Mouse (Mus musculus) brain, adult 2 months (tissue): ENCODE results near the gene Gm14226.
"Not testable (repeated sequence)": the region's sequence is repeated elsewhere in the genome, so short reads cannot be mapped to it uniquely, and the experiment has no call there.

Experiments used
- DNase-seq: peaks from one replicate; pipeline ENCODE4 v3.0.0; 2011; ENCODE audit warnings: low read depth, low spot score

The Gm14226 gene

DNA sequence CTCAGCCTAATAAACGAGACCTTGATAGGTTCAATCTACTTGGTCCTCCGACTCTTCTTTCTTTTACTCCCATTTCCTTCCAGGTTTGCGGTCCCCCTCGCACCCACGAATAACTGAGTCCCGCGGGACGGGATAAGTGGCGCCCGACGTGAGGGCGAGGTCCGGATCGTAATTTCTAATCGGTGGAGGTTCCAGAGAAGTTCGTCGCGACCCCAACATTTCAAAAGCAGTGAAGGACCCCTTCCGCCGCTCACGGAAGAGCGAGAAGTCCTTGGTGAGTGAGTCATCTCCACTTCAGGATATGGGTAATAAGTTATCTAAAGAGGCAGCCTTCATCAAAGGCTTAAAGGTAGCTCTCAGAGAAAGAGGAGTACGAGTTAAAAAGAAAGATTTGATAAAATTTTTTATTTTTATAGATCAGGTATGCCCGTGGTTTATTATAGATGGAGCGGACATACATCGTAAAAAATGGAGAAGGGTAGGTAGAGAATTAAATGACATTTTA is at the start of gene Gm14226:
Gene Gm14226, plus strand, starts transcription at position 16 of the 505 bp plus-strand sequence.
- not testable (repeated sequence) for DNase-seq

- DNase-seq, result not testable (repeated sequence)
Observed at GRCm38 (mm10) chr2:154969740-154970397, 48.2 kb upstream of the Gm14226 start.

DNA sequence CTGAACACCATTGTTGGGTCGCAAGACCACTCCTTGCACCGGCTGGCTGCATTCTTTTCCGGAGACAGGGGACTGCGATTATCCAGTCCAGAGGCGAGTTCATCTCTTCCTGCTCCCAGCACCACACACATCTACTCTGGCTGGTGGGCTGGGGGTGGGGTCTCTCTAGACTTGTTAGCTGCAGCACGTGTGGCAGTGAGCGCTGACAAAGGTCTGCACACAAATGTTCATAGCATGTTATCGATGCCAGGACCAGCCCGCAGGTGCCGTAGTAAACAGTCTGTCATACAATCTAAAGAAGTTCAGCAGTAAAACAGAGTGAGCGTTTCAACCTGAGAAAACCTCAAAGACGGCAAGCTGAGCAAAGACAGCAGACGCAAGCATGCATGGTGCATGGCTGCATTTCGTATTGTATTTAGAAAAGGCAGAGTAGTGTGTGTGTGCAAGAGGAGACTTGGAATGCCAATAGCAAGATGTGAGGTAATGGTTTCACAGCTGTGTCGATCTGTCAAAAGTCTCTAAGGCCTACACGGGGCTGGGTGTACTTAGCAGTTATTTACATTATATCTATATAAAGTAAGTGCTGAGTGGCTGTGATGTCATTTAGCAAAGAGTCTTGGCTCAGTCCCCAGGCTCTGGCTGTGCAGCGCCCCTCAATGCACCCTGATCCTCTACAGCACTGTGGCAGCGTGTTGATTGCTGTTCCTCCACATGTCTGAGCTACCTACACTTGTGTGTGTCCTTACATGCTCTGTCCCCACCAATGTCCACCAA is 46.0 kb upstream of the Gm14226 start:
- peak; percentile 20 for DNase-seq

GRCm38 (mm10) chr2:154972981-154973380 is 45.1 kb upstream of the Gm14226 start:
- DNase-seq, result no peak

- no peak for DNase-seq
Observed at GRCm38 (mm10) chr2:154986609-154987008, 31.5 kb upstream of the Gm14226 start.

GRCm38 (mm10) chr2:154991411-154991810 is 26.7 kb upstream of the Gm14226 start:
- DNase-seq, result no peak

- DNase-seq, result no peak
Observed at GRCm38 (mm10) chr2:154992083-154992482, 26.0 kb upstream of the Gm14226 start.

- DNase-seq, result no peak
Observed at GRCm38 (mm10) chr2:155005491-155005890, 12.6 kb upstream of the Gm14226 start.

DNA sequence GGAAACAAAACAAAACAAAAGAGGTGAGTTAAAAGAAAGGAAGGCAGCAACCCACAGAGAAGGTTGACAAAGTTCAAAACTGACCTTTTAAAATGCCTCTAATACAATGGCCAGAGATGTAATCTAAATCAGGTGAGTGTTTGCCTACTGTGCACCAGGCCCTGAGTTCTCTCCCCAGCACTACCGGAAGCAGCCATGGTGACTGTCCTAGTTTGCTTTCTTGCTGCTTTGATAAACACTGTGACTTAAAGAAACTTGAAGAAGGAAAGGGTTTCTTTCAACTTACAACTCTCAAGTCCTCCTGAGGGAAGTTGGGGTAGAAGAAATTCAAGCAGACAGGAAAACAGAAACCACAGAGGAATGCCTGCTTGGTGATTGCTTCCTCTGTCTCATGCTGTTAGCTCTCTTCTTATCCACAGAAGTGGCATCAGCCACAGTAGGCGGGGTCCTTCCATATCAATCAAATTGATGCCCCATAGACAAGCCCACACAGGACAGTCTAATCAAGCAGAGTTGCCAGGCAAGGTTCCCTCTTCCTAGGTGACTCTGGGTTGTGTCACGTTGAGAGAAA is 6.9 kb upstream of the Gm14226 start:
- no peak for DNase-seq

- DNase-seq, result no peak
Observed at GRCm38 (mm10) chr2:155012991-155013390, 5.1 kb upstream of the Gm14226 start.

GRCm38 (mm10) chr2:155016751-155017150 is 1.3 kb upstream of the Gm14226 start:
- DNase-seq, result not testable (repeated sequence)

GRCm38 (mm10) chr2:155018762-155019641 is 936 bp downstream of the Gm14226 start:
- DNase-seq, result peak; percentile 79

DNA sequence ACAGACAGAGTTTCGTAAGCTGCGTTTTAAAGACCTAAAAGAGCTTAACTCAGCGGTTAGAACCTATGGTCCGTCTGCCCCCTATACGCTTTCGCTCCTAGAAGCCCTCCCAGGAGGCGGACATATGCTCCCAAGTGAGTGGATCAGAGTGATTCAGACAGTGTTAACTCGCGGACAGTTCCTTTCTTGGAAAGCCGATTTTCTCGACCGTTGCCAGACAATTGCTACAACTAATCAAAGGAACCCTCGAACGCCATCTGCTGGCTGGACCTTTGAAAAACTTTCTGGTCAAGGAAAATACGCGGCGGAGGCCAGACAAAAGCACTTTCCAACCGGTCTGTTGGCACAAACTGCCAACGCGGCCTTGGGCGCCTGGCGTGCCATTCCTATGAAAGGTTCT is 1.6 kb downstream of the Gm14226 start:
- DNase-seq, result peak; percentile 92

DNA sequence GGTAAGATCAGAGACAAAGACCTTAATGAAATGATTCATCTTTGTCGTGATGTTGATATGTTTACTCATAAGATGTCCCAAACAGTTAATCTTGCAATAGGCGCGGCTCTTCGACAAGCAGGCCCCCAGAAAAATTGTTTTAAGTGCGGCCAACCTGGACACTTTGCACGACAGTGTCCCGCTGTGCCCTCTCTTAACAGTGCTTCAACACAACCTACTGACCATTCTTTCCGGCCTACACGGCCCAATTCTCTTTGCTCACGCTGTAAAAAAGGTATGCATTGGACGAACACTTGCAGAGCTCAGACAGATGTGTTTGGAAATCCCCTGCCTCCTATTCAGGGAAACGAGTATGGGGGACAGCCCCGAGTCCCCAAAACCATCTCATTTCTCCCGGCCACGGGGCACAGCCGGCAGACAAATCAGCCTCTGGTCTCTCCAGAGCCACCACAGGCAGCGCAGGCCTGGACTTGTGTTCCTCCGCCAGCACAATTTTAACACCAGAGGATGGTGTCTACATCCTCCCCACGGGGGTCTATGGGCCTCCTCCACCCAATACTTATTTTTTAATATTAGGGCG is 2.3 kb downstream of the Gm14226 start:
- DNase-seq, result not testable (repeated sequence)

DNA sequence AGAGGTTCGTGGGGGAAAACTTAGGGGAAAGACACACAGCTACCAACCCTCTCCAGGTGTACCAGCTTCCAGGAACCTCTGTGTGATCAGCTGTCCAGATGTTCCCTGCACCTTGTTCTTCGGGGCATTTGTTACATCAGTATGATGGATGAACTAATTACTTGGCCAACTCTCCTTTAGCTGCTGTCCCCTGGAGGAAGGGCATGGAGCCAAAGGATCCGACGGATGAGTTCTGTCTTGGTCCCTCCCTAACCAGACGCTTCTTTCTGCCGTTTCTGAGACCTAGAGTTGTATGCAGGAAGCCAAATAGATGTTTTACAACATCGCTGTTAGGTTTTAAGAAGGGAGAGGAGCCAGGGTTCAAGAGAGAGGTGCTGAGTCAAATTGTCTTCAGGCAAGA is 12.8 kb downstream of the Gm14226 start:
- DNase-seq, result no peak

DNA sequence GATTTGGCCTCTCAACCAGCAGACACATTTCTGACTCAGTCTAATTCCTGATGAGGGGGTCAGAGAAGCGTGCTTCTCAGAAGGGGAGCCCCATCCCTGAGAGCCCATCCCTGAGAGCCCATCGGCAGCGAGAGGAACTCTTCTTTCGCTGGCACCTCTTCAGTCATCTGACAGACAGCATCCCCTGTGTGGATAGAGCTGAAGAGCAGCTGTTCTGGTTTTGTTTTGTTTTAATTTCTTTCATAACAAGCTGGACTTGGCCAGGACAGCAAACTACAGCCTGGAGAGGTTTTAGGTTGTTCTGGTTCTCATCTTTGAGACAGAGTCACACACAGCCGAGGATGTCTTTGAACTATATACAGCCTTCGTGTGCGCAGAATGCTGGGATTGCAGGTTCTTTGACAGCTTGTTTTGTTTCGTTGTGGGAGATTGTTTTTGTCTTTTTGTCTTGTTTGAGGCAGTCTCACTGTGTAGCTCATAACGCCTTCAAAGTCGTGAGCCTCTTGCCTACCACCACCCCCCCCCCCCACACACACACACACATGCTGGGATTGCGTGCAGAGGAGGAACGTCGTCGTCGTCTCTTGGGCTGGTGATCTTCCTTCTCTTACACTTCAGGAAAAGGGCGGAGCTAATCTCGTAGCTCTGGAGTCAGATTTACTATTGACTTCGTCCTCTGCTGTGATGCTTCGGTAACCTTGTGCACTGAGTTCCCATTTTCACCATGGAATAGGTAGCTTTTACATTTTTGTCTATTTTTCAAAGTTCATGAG is 15.1 kb downstream of the Gm14226 start:
- DNase-seq, result no peak

DNA sequence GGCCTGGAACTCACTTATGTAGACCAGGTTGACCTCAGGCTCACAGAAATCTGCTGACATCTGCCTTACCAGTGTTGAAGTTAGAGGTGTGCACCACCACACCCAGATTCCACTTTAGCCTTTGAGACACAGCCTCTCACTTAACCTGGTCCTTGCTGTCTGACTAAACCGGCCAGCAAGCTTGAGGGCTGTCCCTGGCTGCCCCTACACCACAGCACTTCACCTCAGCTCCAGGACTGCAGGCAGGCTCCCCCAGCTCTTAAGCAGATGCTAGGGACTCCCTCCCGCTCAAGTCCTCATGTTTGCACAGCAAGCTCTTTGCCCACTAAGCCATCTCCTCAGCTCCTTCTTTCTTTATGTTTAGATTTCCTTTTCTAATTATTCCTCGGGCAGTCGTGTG is 21.9 kb downstream of the Gm14226 start:
- no peak for DNase-seq

DNA sequence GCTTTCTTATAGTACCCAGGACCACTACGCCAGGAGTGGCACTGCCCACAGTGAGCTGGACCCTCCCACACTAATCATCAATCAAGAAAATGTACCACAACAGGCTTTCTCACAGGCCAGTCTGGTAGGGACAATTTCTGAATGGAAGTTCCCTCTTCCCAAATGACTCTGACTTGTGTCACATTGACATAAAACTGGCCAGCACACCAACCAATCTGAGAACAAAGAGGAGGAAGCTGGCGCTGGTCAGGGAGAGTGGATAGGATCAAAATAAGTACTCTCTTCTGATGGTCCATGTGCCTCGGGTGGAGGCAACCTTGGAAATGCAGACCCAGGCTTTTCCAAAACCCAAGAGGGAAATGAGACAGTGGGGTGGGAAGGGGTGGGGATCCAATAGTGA is 26.5 kb downstream of the Gm14226 start:
- no peak for DNase-seq

DNA sequence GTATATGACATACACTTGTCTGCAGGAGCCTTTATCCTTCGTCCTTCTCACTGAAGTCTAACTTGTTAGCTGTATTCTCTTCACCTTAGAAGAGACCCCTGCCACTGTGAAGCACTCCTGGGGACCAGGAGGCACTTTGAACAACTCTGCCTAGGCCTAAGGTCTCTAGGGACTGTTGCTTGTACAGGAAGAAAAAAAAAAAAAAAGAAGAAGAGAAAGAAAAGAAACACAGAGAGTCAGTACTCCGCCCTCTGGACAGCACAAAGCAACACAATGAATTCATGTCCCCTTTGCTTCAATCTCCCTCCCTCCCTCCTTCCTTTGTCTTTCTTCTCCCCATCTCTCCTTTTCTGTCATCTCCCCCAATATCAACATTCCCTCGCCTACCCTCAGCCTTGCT is 27.0 kb downstream of the Gm14226 start:
- no peak for DNase-seq

DNA sequence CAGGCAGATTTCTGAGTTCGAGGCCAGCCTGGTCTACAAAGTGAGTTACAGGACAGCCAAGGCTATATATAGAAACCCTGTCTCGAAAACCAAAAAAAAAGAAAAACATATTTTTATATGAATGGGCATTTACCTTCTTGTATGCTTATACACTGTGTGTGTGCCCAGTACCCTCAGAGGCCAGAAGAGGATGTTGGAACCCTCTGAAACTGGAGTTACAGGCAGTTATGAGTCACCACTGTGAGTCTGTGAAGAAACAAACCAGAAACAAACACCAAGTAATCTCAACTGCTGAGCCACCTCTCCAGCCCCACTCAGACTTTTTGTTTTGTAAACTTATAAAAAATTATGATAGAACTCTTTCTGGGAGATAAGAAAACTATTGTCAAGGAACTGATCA is 28.7 kb downstream of the Gm14226 start:
- DNase-seq, result no peak
